10 mouse cellular contexts compared by ENCODE assay signal in genomic region chr6:99971376-99971775, GRCm38 (mm10).
DNase-seq lines count a peak whose midpoint lies in the region; ATAC-seq lines count a peak whose summit lies in the region.
"Had no signal": no experiment of that assay in that cellular context is flagged by ENCODE, and none has a peak within 500 bp of the region (broad histone marks: within the 10 kb centered on the region; RNA-seq: fewer than 3 reads in every experiment).

No protein-coding gene starts in this region.

- H3K27ac ChIP-seq in heart, embryonic 10.5 days = no peak overlapping the region
- H3K27ac ChIP-seq in liver, embryonic 12.5 days = no peak overlapping the region
- H3K27ac ChIP-seq: neural tube, embryonic 12.5 days had no signal

- H3K9ac ChIP-seq in liver, embryonic 12.5 days = no peak overlapping the region
- H3K9ac ChIP-seq: neural tube, embryonic 12.5 days had no signal

- no peaks in the 10 kb centered on the region for H3K36me3 ChIP-seq in heart, embryonic 10.5 days
- H3K36me3 ChIP-seq in liver, embryonic 12.5 days = no peaks in the 10 kb centered on the region
- H3K36me3 ChIP-seq: neural tube, embryonic 12.5 days had no signal

- no peak overlapping the region for H3K4me2 ChIP-seq in liver, embryonic 12.5 days
- H3K4me2 ChIP-seq: neural tube, embryonic 12.5 days had no signal

- no peak for ATAC-seq in liver, embryonic 12.5 days

- no peaks in the 10 kb centered on the region for H3K9me3 ChIP-seq in heart, embryonic 10.5 days
- no peaks in the 10 kb centered on the region for H3K9me3 ChIP-seq in liver, embryonic 12.5 days (replicated peaks)
- H3K9me3 ChIP-seq: neural tube, embryonic 12.5 days had no signal

- peaks cover 89% of the 10 kb centered on the region for H3K27me3 ChIP-seq in heart, embryonic 10.5 days (ENCODE audit: insufficient read depth, poor library complexity, severe bottlenecking)
- H3K27me3 ChIP-seq in liver, embryonic 12.5 days (replicated peaks) = peaks cover 28% of the 10 kb centered on the region; the same call in 1 of the 2 replicates
- H3K27me3 ChIP-seq: CH12.LX had no signal

- DNase-seq in heart, adult 18-20 months = peak; percentile 52 to 82
- no peak for DNase-seq in heart, embryonic 10.5 days (ENCODE audit: low spot score)
- peak; percentile 77 for DNase-seq in cerebellum, adult 8-10 months
- DNase-seq in gastrocnemius, postnatal 4 days (ENCODE audit: low spot score in 2 of 2) = peak; percentile 25 to 47
- peak; percentile 32 to 33 for DNase-seq in layer of hippocampus, postnatal 25 days (ENCODE audit: extremely low spot score in 1 of 2, low spot score in 1 of 2)
- peak; percentile 29 for DNase-seq in right cerebral cortex, postnatal 4 days
- no peak for DNase-seq in lung, postnatal 36 days

- 36% methylated on average over 9 of the region's 9 CpGs for WGBS in heart, embryonic 10.5 days
- WGBS in liver, embryonic 12.5 days (ENCODE audit: insufficient replicate concordance) = 45% methylated on average over 9 of the region's 9 CpGs

- no peak overlapping the region for H3K4me3 ChIP-seq in heart, embryonic 10.5 days
- no peak overlapping the region for H3K4me3 ChIP-seq in liver, embryonic 12.5 days
- H3K4me3 ChIP-seq: neural tube, embryonic 12.5 days had no signal

- peaks cover 9% of the 10 kb centered on the region; the same call in 1 of the 2 replicates for H3K4me1 ChIP-seq in heart, embryonic 10.5 days
- H3K4me1 ChIP-seq in liver, embryonic 12.5 days = no peaks in the 10 kb centered on the region

Comparison
In these comparisons a context has a peak if more than half of its experiments do, and no peak if none do; other contexts are left out.
1. DNase-seq: peak in heart, adult 18-20 months (2 of 2), cerebellum, adult 8-10 months (single experiment), gastrocnemius, postnatal 4 days (2 of 2), layer of hippocampus, postnatal 25 days (2 of 2) and right cerebral cortex, postnatal 4 days (single experiment); none in heart, embryonic 10.5 days (single experiment) and lung, postnatal 36 days (single experiment).